Mouse (Mus musculus) hindbrain, embryonic 16.5 days (tissue): Measurements from ENCODE around the gene Irx3. TPM values are rescaled to one million over a fixed set of nuclear protein-coding genes. Genes with fewer than 3 reads are reported as not detected.
A peak's percentile ranks its signal among the peaks of the same experiment; 100 is the strongest.

ENCODE experiments used
- ATAC-seq: fragments of 200-750 bp; cut with Nextera tagmentation; 2 replicates; pipeline ENCODE4 v1.8.0; 2017; ENCODE audit warnings: moderate TSS enrichment, moderate library complexity
- H3K27ac ChIP-seq: fragments of 300-500 bp; sonication (generic); 2 replicates; pipeline ENCODE4 v1.5.1; 2014; ENCODE audit warnings: low read depth, mild to moderate bottlenecking, control low read depth, low read length, moderate library complexity
- H3K27me3 ChIP-seq: fragments of 300-500 bp; sonication (generic); replicated peaks from 2 replicates; pipeline ENCODE4 v1.6.1; 2014; ENCODE audit warnings: low read length; ENCODE audit not compliant: control insufficient read depth, insufficient read depth
- H3K36me3 ChIP-seq: fragments of 300-500 bp; sonication (generic); 2 replicates; pipeline ENCODE4 v1.6.1; 2014; ENCODE audit warnings: mild to moderate bottlenecking, low read length, moderate library complexity, mixed read lengths; ENCODE audit not compliant: control insufficient read depth, insufficient read depth
- H3K4me1 ChIP-seq: fragments of 300-500 bp; sonication (generic); 2 replicates; pipeline ENCODE4 v1.6.1; 2014; ENCODE audit warnings: low read depth, low read length; ENCODE audit not compliant: control insufficient read depth, insufficient read depth
- H3K4me2 ChIP-seq: fragments of 300-500 bp; sonication (generic); 2 replicates; pipeline ENCODE4 v1.6.1; 2014; ENCODE audit warnings: mild to moderate bottlenecking, low read length, control low read depth, moderate library complexity
- H3K4me3 ChIP-seq: fragments of 300-500 bp; sonication (generic); 2 replicates; pipeline ENCODE4 v1.5.1; 2014; ENCODE audit warnings: mild to moderate bottlenecking, low read length, control low read depth, moderate library complexity
- H3K9ac ChIP-seq: fragments of 300-500 bp; sonication (generic); 2 replicates; pipeline ENCODE4 v1.6.1; 2014; ENCODE audit warnings: low read depth, mild to moderate bottlenecking, control low read depth, low read length, moderate library complexity
- H3K9me3 ChIP-seq: fragments of 300-500 bp; sonication (generic); 2 replicates; pipeline ENCODE4 v1.6.1; 2014; ENCODE audit warnings: mild to moderate bottlenecking, low read length, moderate library complexity; ENCODE audit not compliant: control insufficient read depth
- WGBS: fragments of 180-500 bp; shearing (Covaris S2); extraction: QIAGEN DNeasy Blood & Tissue Kit; methylation state at CpG from one replicate; pipeline ENCODE4 v1.1.7; 2014; 5-methylcytosine and 5-hydroxymethylcytosine counted together
- polyA plus RNA-seq: library from polyadenylated mRNA; unstranded; fragments of >200 nt; fragmentation: Nextera tagmentation; extraction: Ambion mirVana; gene quantifications from 2 replicates; pipeline ENCODE4 v1.2.1, GENCODE M21; 2015

The Irx3 gene
- polyA plus RNA-seq, 1 experiment from 2014 or later, result 9.0 TPM

DNA sequence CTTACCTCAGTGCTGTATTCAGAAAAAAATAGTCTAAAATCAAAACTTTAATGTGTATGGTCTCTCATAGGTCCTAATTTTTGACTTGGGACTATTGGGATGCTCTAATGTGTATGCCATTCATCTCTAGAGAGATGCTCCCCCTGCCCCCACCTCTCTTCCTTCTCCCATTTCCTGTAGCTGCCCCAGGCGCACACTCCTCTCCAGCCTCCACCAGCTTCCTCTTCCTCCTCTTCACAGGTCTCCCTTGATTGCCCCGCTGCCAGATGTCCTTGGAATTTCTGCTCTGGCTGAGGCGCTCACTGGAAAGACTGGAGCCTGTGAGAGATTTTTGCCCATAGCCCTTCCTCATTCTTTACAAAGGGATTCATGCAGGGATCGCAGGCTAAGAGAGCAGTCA, 20.9 kb upstream of the Irx3 start:
- Histone ChIP-seq H3K36me3 (no peaks in the 10 kb centered on the region), H3K4me2 (no peak overlapping the region), H3K27ac (no peak overlapping the region), H3K4me3 (no peak overlapping the region), H3K9ac (no peak overlapping the region), H3K27me3 (peaks cover 2% of the 10 kb centered on the region; the same call in 1 of the 2 replicates), H3K4me1 (0 out of 2 replicates have a peak, but pooled peaks cover 4% of the 10 kb centered on the region), H3K9me3 (no peaks in the 10 kb centered on the region)
- 66% methylated on average over 4 of the region's 4 CpGs for WGBS
- ATAC-seq, result no peak

DNA sequence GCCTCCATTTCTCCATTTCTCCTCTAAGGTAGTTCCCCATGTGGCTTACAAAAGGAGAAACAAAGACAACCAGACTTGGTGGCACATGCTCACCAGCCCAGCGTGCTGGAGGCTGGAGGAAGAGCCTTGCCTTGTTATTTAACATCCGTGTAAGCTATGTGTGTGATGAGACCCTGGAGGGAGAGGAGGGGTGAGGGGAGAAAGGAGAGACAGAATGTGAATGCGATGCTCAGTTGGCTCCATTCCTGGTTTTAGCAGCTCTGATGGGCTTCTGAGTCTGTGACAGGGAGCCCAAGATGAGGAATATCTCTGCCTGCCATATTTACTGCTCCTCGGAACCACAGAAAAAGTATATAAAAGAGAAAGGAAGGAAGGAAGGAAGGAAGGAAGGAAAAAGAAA, 20.1 kb upstream of the Irx3 start:
- H3K9ac ChIP-seq, result no peak overlapping the region
- no peak overlapping the region for H3K27ac ChIP-seq
- no peak overlapping the region for H3K4me3 ChIP-seq
- 23% methylated on average over 4 of the region's 4 CpGs for WGBS
- no peaks in the 10 kb centered on the region for H3K4me1 ChIP-seq
- peaks cover 7% of the 10 kb centered on the region for H3K27me3 ChIP-seq
- no peak for ATAC-seq
- no peaks in the 10 kb centered on the region for H3K36me3 ChIP-seq
- H3K4me2 ChIP-seq, result no peak overlapping the region
- no peaks in the 10 kb centered on the region for H3K9me3 ChIP-seq

DNA sequence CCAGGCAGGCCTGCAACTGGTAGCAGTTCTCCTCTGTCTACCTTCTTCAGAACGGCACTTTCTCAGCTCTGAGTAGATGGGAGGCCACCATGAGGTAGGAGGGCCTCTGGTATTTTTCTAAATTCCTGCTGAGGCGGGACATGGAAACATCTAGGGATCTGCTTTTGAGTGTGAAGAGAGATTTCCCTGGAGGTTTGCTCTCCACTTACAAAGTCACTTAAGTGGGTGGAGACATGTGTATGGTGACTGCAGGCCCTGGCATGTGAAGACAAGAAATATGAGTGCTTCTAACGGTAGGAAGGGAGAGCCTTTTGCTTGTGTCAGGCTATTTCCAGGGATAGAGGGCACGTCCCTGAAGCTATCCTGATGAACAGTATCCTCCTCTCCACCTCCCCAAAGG, 17.9 kb upstream of the Irx3 start:
- Histone ChIP-seq H3K4me1 (no peaks in the 10 kb centered on the region), H3K4me3 (no peak overlapping the region), H3K27me3 (peaks cover 7% of the 10 kb centered on the region), H3K9ac (no peak overlapping the region), H3K4me2 (no peak overlapping the region), H3K36me3 (no peaks in the 10 kb centered on the region), H3K9me3 (no peaks in the 10 kb centered on the region), H3K27ac (no peak overlapping the region)
- WGBS, result 71% methylated on average over 4 of the region's 4 CpGs
- ATAC-seq, result no peak

DNA sequence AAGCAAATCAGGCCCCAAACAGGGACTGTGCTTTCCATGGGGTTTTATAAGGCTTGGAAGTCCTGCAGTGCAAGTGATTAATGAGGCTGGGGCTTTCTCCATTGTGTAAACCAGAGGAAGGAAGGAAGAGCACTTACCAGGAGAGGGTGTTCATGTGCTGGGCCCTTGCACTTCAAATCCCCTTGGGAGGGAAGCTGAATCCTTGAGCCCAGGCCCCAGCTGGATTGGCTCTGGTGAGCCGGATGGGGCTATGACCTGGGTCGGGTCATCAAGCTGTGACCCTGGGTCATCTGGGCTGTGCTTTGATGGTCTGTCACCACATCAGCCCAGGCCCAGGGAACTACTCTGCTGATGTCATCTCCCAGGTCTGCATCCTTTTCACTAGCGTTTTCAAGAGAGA, 16.9 kb upstream of the Irx3 start:
- WGBS, result 23% methylated on average over 3 of the region's 3 CpGs
- H3K4me1 ChIP-seq, result no peaks in the 10 kb centered on the region
- H3K36me3 ChIP-seq, result no peaks in the 10 kb centered on the region
- H3K4me3 ChIP-seq, result no peak overlapping the region
- H3K27ac ChIP-seq, result no peak overlapping the region
- no peaks in the 10 kb centered on the region for H3K9me3 ChIP-seq
- H3K27me3 ChIP-seq, result peaks cover 7% of the 10 kb centered on the region
- no peak for ATAC-seq
- H3K4me2 ChIP-seq, result no peak overlapping the region
- H3K9ac ChIP-seq, result no peak overlapping the region

- H3K4me2 ChIP-seq, result no peak overlapping the region
- peaks cover 13% of the 10 kb centered on the region for H3K27me3 ChIP-seq
- H3K9ac ChIP-seq, result no peak overlapping the region
- no peaks in the 10 kb centered on the region for H3K9me3 ChIP-seq
- H3K4me1 ChIP-seq, result no peaks in the 10 kb centered on the region
- no peak overlapping the region for H3K4me3 ChIP-seq
- ATAC-seq, result no peak
- WGBS, result 93% methylated on average over 4 of the region's 4 CpGs
- H3K36me3 ChIP-seq, result no peaks in the 10 kb centered on the region
- no peak overlapping the region for H3K27ac ChIP-seq
Observed at GRCm38 (mm10) chr8:91814106-91814505, 12.2 kb upstream of the Irx3 start.

DNA sequence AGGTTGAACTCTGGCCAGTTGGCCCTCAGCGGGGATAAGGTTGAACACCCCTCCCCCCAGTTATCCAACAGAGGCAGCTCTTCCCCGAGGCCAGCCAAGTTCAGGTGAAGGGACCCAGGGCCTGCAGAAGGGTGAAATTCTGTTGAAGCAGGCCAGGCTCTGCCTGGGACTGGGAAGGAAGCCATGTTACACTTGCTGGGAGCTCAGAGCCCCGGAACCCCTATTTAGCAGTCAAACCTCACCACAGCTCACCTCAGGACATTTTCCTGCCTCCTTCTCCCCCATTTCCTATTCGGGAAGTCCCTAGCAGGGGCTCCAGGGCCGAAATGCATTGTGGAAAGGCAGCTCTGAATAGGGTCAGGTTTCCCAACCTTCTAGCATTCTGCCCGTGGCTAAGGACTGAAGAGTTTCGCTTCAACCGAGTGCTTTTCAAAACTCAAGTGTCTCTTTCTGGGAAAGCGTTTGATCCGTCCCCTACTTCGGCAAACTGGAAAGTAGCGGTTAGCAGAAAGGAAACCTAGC, 4.9 kb upstream of the Irx3 start:
- Histone ChIP-seq H3K4me3 (no peak overlapping the region), H3K4me2 (peak overlapping the region; percentile 57), H3K9me3 (no peaks in the 10 kb centered on the region), H3K9ac (peak overlapping the region; percentile 28; the same call in 1 of the 2 replicates), H3K4me1 (peaks cover 19% of the 10 kb centered on the region), H3K27ac (0 out of 2 replicates have a peak overlapping the region, but pooled peaks have one; percentile 23), H3K27me3 (peaks cover 28% of the 10 kb centered on the region), H3K36me3 (no peaks in the 10 kb centered on the region)
- 18% methylated on average over 12 of the region's 12 CpGs for WGBS
- ATAC-seq, result no peak

DNA sequence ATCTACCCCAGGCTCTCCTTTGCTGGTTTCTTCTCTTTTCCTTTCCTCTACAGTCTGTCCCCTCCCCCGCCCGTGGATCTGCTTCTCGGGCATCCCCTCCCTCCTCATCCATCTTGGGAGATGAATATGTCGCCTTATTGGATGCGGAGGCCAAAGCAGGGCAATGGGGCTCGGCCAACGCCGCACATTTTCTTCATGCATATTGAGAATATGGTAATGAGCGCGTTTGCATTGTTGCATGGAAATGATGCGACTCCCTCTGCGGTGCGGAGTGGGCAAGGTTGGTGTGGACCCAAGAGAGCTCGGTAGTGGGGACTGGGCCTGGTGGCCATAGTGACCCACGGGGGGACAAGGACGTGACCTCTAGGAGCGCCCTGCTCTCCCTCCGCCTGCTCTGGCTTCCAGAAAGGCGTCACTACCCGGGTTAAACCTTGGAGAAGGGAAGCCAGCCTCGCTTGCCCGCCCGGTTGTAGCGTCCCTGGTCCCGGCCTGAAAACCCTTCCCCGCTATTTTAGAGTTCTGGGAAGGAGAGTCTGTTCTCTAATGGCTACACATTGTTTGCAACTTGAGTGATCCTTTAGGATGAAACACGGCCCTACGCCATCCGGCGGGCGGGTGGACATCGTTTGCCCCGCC, 4.3 kb upstream of the Irx3 start:
- peak overlapping the region; percentile 57 for H3K4me2 ChIP-seq
- peaks cover 23% of the 10 kb centered on the region for H3K4me1 ChIP-seq
- no peaks in the 10 kb centered on the region for H3K9me3 ChIP-seq
- 0 out of 2 replicates have a peak overlapping the region, but pooled peaks have one; percentile 23 for H3K27ac ChIP-seq
- H3K27me3 ChIP-seq, result peaks cover 27% of the 10 kb centered on the region
- 4% methylated on average over 33 of the region's 33 CpGs for WGBS
- H3K9ac ChIP-seq, result no peak overlapping the region; the same call in 1 of the 2 replicates
- ATAC-seq, result no peak
- H3K4me3 ChIP-seq, result peak overlapping the region; percentile 0; the same call in 1 of the 2 replicates
- no peaks in the 10 kb centered on the region for H3K36me3 ChIP-seq

DNA sequence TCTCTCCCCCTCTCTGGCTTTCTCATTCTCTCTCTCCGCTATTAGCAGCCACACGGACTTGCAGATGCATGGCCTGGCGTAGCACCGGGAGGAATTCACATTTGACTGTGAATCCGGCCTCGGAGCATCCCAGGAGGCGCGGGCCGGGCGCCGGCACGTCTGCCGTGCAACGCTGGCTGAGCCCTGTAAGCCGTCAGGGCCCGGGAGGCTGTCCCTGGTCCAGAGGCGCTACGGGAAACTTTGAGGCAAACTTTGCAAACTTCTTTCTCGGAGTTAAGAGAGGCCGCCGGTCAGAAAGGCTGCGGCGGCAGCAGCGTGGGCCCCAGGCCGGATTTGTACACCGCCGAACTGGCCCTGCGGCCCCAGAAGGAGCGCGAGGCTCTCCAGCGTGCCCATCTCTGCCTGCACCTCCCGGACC, 3.4 kb upstream of the Irx3 start:
- H3K4me3 ChIP-seq, result peak overlapping the region; percentile 28
- WGBS, result 1% methylated on average over 32 of the region's 32 CpGs
- H3K36me3 ChIP-seq, result no peaks in the 10 kb centered on the region
- peaks cover 32% of the 10 kb centered on the region for H3K4me1 ChIP-seq
- no peak for ATAC-seq
- peak overlapping the region; percentile 57 for H3K4me2 ChIP-seq
- peak overlapping the region; percentile 54 for H3K27ac ChIP-seq
- no peaks in the 10 kb centered on the region for H3K9me3 ChIP-seq
- peak overlapping the region; percentile 38 for H3K9ac ChIP-seq
- H3K27me3 ChIP-seq, result peaks cover 27% of the 10 kb centered on the region

GRCm38 (mm10) chr8:91804403-91805253, 2.8 kb upstream of the Irx3 start:
- no peak overlapping the region; the same call in 1 of the 2 replicates for H3K27ac ChIP-seq
- ATAC-seq, result no peak
- WGBS, result 4% methylated on average over 34 of the region's 36 CpGs
- peaks cover 39% of the 10 kb centered on the region for H3K4me1 ChIP-seq
- peak overlapping the region; percentile 41; the same call in 1 of the 2 replicates for H3K9ac ChIP-seq
- H3K27me3 ChIP-seq, result peaks cover 27% of the 10 kb centered on the region
- no peaks in the 10 kb centered on the region for H3K9me3 ChIP-seq
- H3K4me3 ChIP-seq, result peak overlapping the region; percentile 28; the same call in 1 of the 2 replicates
- H3K4me2 ChIP-seq, result peak overlapping the region; percentile 57
- no peaks in the 10 kb centered on the region for H3K36me3 ChIP-seq
